Mouse (Mus musculus) small intestine, adult 2 months (tissue): ENCODE data around the gene Cdh1. TPM values are rescaled to one million over a fixed set of nuclear protein-coding genes. Genes with fewer than 3 reads are reported as not detected.

Experiments
- H3K27ac ChIP-seq: fragments of 200-500 bp; 2 replicates; pipeline ENCODE4 v1.5.1; 2012; ENCODE audit warnings: low read depth, low read length, control low read depth, inconsistent platforms; ENCODE audit not compliant: insufficient read depth
- H3K27me3 ChIP-seq: fragments of 200-500 bp; 2 replicates; pipeline ENCODE4 v1.6.1; 2012; ENCODE audit warnings: mild to moderate bottlenecking, moderate library complexity, low read length, inconsistent platforms; ENCODE audit not compliant: control insufficient read depth, insufficient read depth
- H3K36me3 ChIP-seq: fragments of 200-500 bp; 2 replicates; pipeline ENCODE4 v1.6.1; 2012; ENCODE audit warnings: mild to moderate bottlenecking, low read length, control low read depth, inconsistent platforms; ENCODE audit not compliant: control insufficient read depth, insufficient read depth
- H3K4me1 ChIP-seq: fragments of 200-500 bp; 2 replicates; pipeline ENCODE4 v1.6.1; 2012; ENCODE audit warnings: low read length, inconsistent platforms, mixed read lengths; ENCODE audit not compliant: control insufficient read depth, insufficient read depth, insufficient read length
- H3K4me3 ChIP-seq: fragments of 200-500 bp; 2 replicates; pipeline ENCODE4 v1.5.1; 2012; ENCODE audit warnings: low read depth, mild to moderate bottlenecking, control low read depth, inconsistent platforms, low read length, moderate library complexity
- CTCF ChIP-seq: fragments of 200-500 bp; IDR thresholded peaks from 2 replicates; pipeline ENCODE4 v1.5.1; 2012; ENCODE audit warnings: low read depth, mild to moderate bottlenecking, control low read depth, inconsistent platforms, low read length, moderate library complexity, mixed read lengths; ENCODE audit not compliant: insufficient replicate concordance, insufficient read length; ENCODE audit errors: extremely low read depth
- POLR2A ChIP-seq: fragments of 200-500 bp; IDR thresholded peaks from 2 replicates; pipeline ENCODE4 v1.6.1; 2012; ENCODE audit warnings: low read depth, mild to moderate bottlenecking, control low read depth, inconsistent platforms, low read length, moderate library complexity
- WGBS: fragments of 180-500 bp; shearing (Covaris S2); methylation state at CpG from one replicate; pipeline ENCODE4 v1.1.7; 2018; 5-methylcytosine and 5-hydroxymethylcytosine counted together
- polyA plus RNA-seq: library from polyadenylated mRNA; depleted of rRNA; stranded (reverse); fragments of >200 nt; gene quantifications from 2 replicates; pipeline ENCODE4 v1.2.3, GENCODE M21; 2012

Gene Cdh1
- polyA plus RNA-seq, 1 experiment: 234 TPM

GRCm38 (mm10) chr8:106635284-106635683 lies 32.1 kb downstream of the Cdh1 start:
- Histone ChIP-seq H3K4me1 (peaks cover 39% of the 10 kb centered on the region), H3K27ac (no peak overlapping the region), H3K36me3 (peaks cover 6% of the 10 kb centered on the region; the same call in 1 of the 2 replicates), H3K27me3 (no peaks in the 10 kb centered on the region), H3K4me3 (no peak overlapping the region)
- WGBS: 30% methylated on average over 5 of the region's 5 CpGs
- TF ChIP-seq CTCF: no peak
- TF ChIP-seq POLR2A: no peak

- Histone ChIP-seq H3K27ac (no peak overlapping the region), H3K27me3 (no peaks in the 10 kb centered on the region), H3K4me3 (no peak overlapping the region), H3K4me1 (peaks cover 46% of the 10 kb centered on the region), H3K36me3 (peaks cover 6% of the 10 kb centered on the region; the same call in 1 of the 2 replicates)
- no peak for TF ChIP-seq POLR2A
- no peak for TF ChIP-seq CTCF
- WGBS: 77% methylated on average over 4 of the region's 4 CpGs
Measured at GRCm38 (mm10) chr8:106637446-106637845, 34.3 kb downstream of the Cdh1 start.

GRCm38 (mm10) chr8:106638768-106639295 lies 35.7 kb downstream of the Cdh1 start:
- TF ChIP-seq CTCF: no peak
- TF ChIP-seq POLR2A: no peak
- Histone ChIP-seq H3K36me3 (peaks cover 6% of the 10 kb centered on the region; the same call in 1 of the 2 replicates), H3K27me3 (no peaks in the 10 kb centered on the region), H3K4me3 (no peak overlapping the region), H3K4me1 (peaks cover 40% of the 10 kb centered on the region; the same call in 1 of the 2 replicates), H3K27ac (0 out of 2 replicates have a peak overlapping the region, but pooled peaks have one; percentile 17)
- WGBS: 45% methylated on average over 7 of the region's 7 CpGs

DNA sequence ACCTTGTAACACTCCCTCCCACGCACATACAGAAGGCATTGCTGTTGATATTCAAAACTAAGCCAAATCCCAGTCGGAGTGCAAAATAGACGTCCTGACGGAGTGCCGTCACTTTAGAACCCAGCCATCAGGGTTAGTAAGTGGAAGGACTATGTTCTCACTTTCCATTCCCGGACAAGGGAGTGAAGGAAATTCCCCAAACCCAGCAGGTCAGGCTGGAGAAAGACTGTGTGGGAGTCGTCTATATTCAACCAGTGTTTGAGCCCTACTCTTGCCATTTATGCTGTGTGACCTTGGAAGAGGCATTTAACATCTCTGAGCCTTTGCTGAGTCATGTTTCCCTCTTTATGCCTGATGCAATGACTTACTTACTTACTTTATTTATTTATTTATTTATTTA lies 37.1 kb downstream of the Cdh1 start:
- H3K36me3 ChIP-seq: peaks cover 6% of the 10 kb centered on the region; the same call in 1 of the 2 replicates
- WGBS: 71% methylated on average over 7 of the region's 7 CpGs
- no peaks in the 10 kb centered on the region for H3K27me3 ChIP-seq
- H3K4me3 ChIP-seq: no peak overlapping the region
- H3K4me1 ChIP-seq: peaks cover 38% of the 10 kb centered on the region; the same call in 1 of the 2 replicates
- TF ChIP-seq POLR2A (no peak), CTCF (no peak)
- H3K27ac ChIP-seq: no peak overlapping the region

GRCm38 (mm10) chr8:106640921-106641320 lies 37.8 kb downstream of the Cdh1 start:
- TF ChIP-seq POLR2A: no peak
- no peak for TF ChIP-seq CTCF
- Histone ChIP-seq H3K27me3 (no peaks in the 10 kb centered on the region), H3K4me3 (no peak overlapping the region), H3K27ac (no peak overlapping the region), H3K4me1 (peaks cover 43% of the 10 kb centered on the region; the same call in 1 of the 2 replicates), H3K36me3 (peaks cover 6% of the 10 kb centered on the region; the same call in 1 of the 2 replicates)
- WGBS: 34% methylated on average over 5 of the region's 5 CpGs

DNA sequence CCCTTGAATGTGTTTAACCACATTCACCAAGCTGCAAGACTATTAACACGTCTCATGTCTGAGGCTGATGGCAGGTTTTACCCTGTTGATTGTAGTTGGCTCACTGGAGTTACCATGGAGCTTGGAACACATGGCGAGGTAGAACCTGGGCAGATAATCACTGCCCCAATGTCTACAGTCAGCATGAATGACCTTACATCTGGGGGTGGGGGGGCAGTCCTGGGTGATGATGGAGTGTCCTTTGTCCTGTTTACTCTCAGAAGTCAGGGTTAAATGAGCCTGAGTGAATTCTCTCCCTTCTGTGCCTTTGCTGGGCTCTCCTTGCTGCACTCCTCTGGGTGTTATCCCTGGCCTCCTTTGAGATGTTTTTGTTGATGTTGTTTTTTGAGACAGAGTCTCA lies 39.0 kb downstream of the Cdh1 start:
- WGBS: 38% methylated on average over 2 of the region's 2 CpGs
- Histone ChIP-seq H3K27ac (peak overlapping the region; percentile 46), H3K4me3 (no peak overlapping the region), H3K4me1 (peaks cover 51% of the 10 kb centered on the region; the same call in 1 of the 2 replicates), H3K36me3 (peaks cover 2% of the 10 kb centered on the region; the same call in 1 of the 2 replicates), H3K27me3 (no peaks in the 10 kb centered on the region)
- TF ChIP-seq CTCF (no peak), POLR2A (no peak)

- Histone ChIP-seq H3K27ac (peak overlapping the region; percentile 46), H3K36me3 (peaks cover 2% of the 10 kb centered on the region; the same call in 1 of the 2 replicates), H3K4me1 (peaks cover 53% of the 10 kb centered on the region; the same call in 1 of the 2 replicates), H3K4me3 (no peak overlapping the region), H3K27me3 (no peaks in the 10 kb centered on the region)
- no peak for TF ChIP-seq POLR2A
- no peak for TF ChIP-seq CTCF
- WGBS: 57% methylated on average over 4 of the region's 4 CpGs
Measured at GRCm38 (mm10) chr8:106643100-106643499, 39.9 kb downstream of the Cdh1 start.

- WGBS: 38% methylated on average over 3 of the region's 3 CpGs
- TF ChIP-seq POLR2A (no peak), CTCF (no peak)
- no peaks in the 10 kb centered on the region for H3K27me3 ChIP-seq
- peaks cover 46% of the 10 kb centered on the region; the same call in 1 of the 2 replicates for H3K4me1 ChIP-seq
- H3K4me3 ChIP-seq: no peak overlapping the region
- H3K27ac ChIP-seq: no peak overlapping the region
- peaks cover 12% of the 10 kb centered on the region for H3K36me3 ChIP-seq
Measured at GRCm38 (mm10) chr8:106644957-106645356, 41.8 kb downstream of the Cdh1 start.
